Mouse (Mus musculus) megakaryocyte, embryonic 14.5 days (primary cell): Measurements from ENCODE around the gene Smoc1.

Source experiments
- FLI1 ChIP-seq: IDR thresholded peaks from 2 replicates; pipeline ENCODE4 v1.6.1; 2012; ENCODE audit warnings: low read length, inconsistent platforms, mixed read lengths
- GATA1 ChIP-seq: IDR thresholded peaks from 3 replicates; pipeline ENCODE4 v1.6.1; 2012; ENCODE audit warnings: mixed read lengths, low read length, inconsistent platforms, borderline replicate concordance

GRCm38 (mm10) chr12:81046926-81047325, 20.3 kb downstream of the Smoc1 start:
- TF ChIP-seq GATA1: no peak
- TF ChIP-seq FLI1: no peak
